Mouse (Mus musculus) kidney, embryonic 15.5 days (tissue): ENCODE measurements at regions not wholly inside any gene's neighbourhood (a gene's known extent, or its start where the extent isn't known, plus 50 kb on each side); places are given as distances from the start of the nearest gene placed in this dataset.
"Not testable (repeated sequence)": the region's sequence is repeated elsewhere in the genome, so short reads cannot be mapped to it uniquely, and the experiment has no call there.

Source experiments
- ATAC-seq: fragments of 200-750 bp; cut with Nextera tagmentation; replicated peaks from 2 replicates; pipeline ENCODE4 v1.8.0; 2017; ENCODE audit warnings: moderate TSS enrichment; ENCODE audit not compliant: low FRiP score
- H3K27ac ChIP-seq: fragments of 300-500 bp; sonication (generic); 2 replicates; pipeline ENCODE4 v1.5.1; 2015; ENCODE audit warnings: mild to moderate bottlenecking, inconsistent platforms
- H3K27me3 ChIP-seq: fragments of 300-500 bp; sonication (generic); 2 replicates; pipeline ENCODE4 v1.6.1; 2015; ENCODE audit warnings: inconsistent platforms
- H3K36me3 ChIP-seq: fragments of 300-500 bp; sonication (generic); 2 replicates; pipeline ENCODE4 v1.6.1; 2015; ENCODE audit warnings: inconsistent platforms
- H3K4me1 ChIP-seq: fragments of 300-500 bp; sonication (generic); 2 replicates; pipeline ENCODE4 v1.6.1; 2015; ENCODE audit warnings: inconsistent platforms
- H3K4me2 ChIP-seq: fragments of 300-500 bp; sonication (generic); 2 replicates; pipeline ENCODE4 v1.6.1; 2015; ENCODE audit warnings: moderate library complexity, mild to moderate bottlenecking, inconsistent platforms
- H3K4me3 ChIP-seq: fragments of 300-500 bp; sonication (generic); replicated peaks from 2 replicates; pipeline ENCODE4 v1.5.1; 2015; ENCODE audit warnings: mild to moderate bottlenecking, inconsistent platforms
- H3K9ac ChIP-seq: fragments of 300-500 bp; sonication (generic); 2 replicates; pipeline ENCODE4 v1.6.1; 2015; ENCODE audit warnings: mild to moderate bottlenecking, inconsistent platforms
- H3K9me3 ChIP-seq: fragments of 300-500 bp; sonication (generic); replicated peaks from 2 replicates; pipeline ENCODE4 v1.6.1; 2016; ENCODE audit warnings: inconsistent platforms
- WGBS: fragments of 180-500 bp; shearing (Covaris S2); methylation state at CpG from one replicate; pipeline ENCODE4 v1.1.7; 2015; ENCODE audit warnings: mixed read lengths; 5-methylcytosine and 5-hydroxymethylcytosine counted together

DNA sequence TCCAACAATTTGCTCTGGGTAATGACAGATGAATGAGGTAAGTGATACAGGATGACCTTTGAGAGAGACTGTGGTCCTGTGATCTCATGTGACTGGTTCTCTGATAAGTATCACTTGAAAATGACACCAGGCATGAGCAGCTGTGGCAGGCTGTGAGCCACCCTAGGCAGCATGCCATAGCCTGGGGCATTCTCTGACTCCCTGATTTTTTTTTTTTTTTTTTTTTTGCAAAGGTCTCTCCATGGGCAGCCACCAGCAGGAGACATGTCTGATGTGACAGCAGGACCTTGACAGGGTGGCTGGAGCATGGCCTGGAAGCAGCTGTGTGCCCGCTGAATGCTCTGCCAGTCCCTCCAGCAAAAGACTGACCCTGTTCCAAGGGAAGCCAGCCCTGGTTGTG is 116.4 kb upstream of the Vldlr start:
- H3K36me3 ChIP-seq = no peaks in the 10 kb centered on the region
- H3K4me1 ChIP-seq = no peaks in the 10 kb centered on the region
- H3K9me3 ChIP-seq = no peaks in the 10 kb centered on the region
- H3K9ac ChIP-seq = no peak overlapping the region
- H3K27ac ChIP-seq = no peak overlapping the region
- WGBS = 94% methylated on average over 1 of the region's 1 CpGs
- no peaks in the 10 kb centered on the region for H3K27me3 ChIP-seq
- no peak overlapping the region for H3K4me2 ChIP-seq
- no peak overlapping the region for H3K4me3 ChIP-seq
- ATAC-seq = no peak

DNA sequence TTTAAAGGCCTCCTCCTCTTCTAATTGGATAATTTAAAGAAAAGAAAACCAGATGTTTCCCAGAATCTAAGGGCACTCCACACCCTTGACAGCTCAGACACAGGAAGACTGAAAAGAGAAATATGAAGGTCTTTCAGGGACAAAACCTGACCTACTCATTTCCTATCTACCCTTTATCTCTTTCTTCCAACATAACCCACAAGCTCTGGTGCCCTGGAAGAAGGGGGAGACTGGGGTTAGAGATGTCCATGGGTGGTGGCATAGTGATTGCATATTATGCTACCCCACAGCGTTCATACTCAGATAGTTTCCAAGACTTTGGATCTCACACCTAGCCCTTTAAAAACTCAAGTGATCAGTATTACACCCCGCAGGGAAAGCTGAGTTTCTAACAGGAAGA is 105.8 kb upstream of the Vldlr start:
- WGBS = 85% methylated on average over 2 of the region's 2 CpGs
- Histone ChIP-seq H3K9ac (no peak overlapping the region), H3K4me2 (no peak overlapping the region), H3K36me3 (no peaks in the 10 kb centered on the region), H3K27me3 (no peaks in the 10 kb centered on the region), H3K4me3 (no peak overlapping the region), H3K9me3 (no peaks in the 10 kb centered on the region), H3K27ac (no peak overlapping the region), H3K4me1 (no peaks in the 10 kb centered on the region)
- ATAC-seq = no peak

GRCm38 (mm10) chr19:27120876-27121275 is 95.4 kb upstream of the Vldlr start:
- Histone ChIP-seq H3K4me1 (peaks cover 7% of the 10 kb centered on the region; the same call in 1 of the 2 replicates), H3K36me3 (no peaks in the 10 kb centered on the region), H3K27me3 (no peaks in the 10 kb centered on the region), H3K9ac (no peak overlapping the region), H3K9me3 (no peaks in the 10 kb centered on the region), H3K27ac (no peak overlapping the region), H3K4me3 (no peak overlapping the region), H3K4me2 (no peak overlapping the region)
- 68% methylated on average over 5 of the region's 5 CpGs for WGBS
- ATAC-seq = no peak

GRCm38 (mm10) chr19:27122348-27122747 is 93.9 kb upstream of the Vldlr start:
- H3K9ac ChIP-seq = no peak overlapping the region
- 91% methylated on average over 5 of the region's 5 CpGs for WGBS
- H3K27me3 ChIP-seq = no peaks in the 10 kb centered on the region
- peaks cover 7% of the 10 kb centered on the region; the same call in 1 of the 2 replicates for H3K4me1 ChIP-seq
- H3K4me2 ChIP-seq = no peak overlapping the region
- H3K27ac ChIP-seq = no peak overlapping the region
- no peaks in the 10 kb centered on the region for H3K9me3 ChIP-seq
- no peaks in the 10 kb centered on the region for H3K36me3 ChIP-seq
- no peak overlapping the region for H3K4me3 ChIP-seq
- no peak for ATAC-seq

DNA sequence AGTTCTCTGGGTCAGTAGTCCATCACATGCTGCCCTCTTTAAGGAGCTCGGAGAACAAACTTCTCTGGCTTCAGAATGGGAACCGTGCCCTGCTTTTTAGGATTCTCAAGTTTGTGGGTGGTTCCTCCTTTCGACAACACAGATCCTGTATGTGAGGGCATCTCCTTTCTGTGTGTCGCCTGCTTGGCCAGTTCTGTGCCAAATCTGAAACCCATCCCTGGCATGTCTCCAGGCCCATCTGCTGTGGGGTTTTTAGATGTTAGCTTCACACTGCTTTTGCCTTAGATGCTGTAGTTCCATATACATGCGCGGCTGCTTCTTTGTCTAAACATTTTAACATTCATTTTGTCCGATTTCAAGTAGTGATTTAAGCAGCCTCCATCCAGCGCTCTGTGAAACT is 93.0 kb upstream of the Vldlr start:
- no peaks in the 10 kb centered on the region for H3K36me3 ChIP-seq
- H3K9me3 ChIP-seq = no peaks in the 10 kb centered on the region
- no peak for ATAC-seq
- H3K27me3 ChIP-seq = no peaks in the 10 kb centered on the region
- H3K4me1 ChIP-seq = peaks cover 7% of the 10 kb centered on the region; the same call in 1 of the 2 replicates
- H3K9ac ChIP-seq = no peak overlapping the region
- no peak overlapping the region for H3K4me2 ChIP-seq
- WGBS = 60% methylated on average over 8 of the region's 8 CpGs
- no peak overlapping the region for H3K4me3 ChIP-seq
- no peak overlapping the region for H3K27ac ChIP-seq

- H3K4me3 ChIP-seq = no peak overlapping the region
- 72% methylated on average over 11 of the region's 11 CpGs for WGBS
- no peaks in the 10 kb centered on the region for H3K36me3 ChIP-seq
- peaks cover 7% of the 10 kb centered on the region; the same call in 1 of the 2 replicates for H3K4me1 ChIP-seq
- ATAC-seq = peak; percentile 36; the same call in 1 of the 2 replicates
- no peak overlapping the region for H3K9ac ChIP-seq
- no peaks in the 10 kb centered on the region for H3K9me3 ChIP-seq
- H3K27ac ChIP-seq = peak overlapping the region; percentile 33; the same call in 1 of the 2 replicates
- no peak overlapping the region for H3K4me2 ChIP-seq
- no peaks in the 10 kb centered on the region for H3K27me3 ChIP-seq
Observed at GRCm38 (mm10) chr19:27123806-27124469, 92.3 kb upstream of the Vldlr start.

DNA sequence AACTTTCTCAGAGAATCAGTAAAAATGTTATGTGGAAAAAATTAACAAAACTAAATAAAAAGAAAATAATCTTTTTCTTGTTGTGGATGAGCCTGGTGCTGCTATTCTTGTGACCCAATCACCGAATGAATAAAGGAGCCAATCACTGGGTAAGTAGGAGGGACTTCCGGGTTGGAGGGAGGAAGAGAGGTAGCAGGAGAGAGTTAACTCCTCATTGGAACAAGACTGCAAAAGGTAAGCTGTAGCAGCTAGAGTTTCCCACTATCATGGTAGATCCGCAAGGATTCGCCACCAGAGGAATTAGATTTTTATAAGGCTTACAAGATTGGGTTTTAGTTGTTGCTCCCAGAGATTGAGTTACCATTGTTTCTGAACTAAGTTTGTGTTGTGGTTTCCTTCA is 87.8 kb upstream of the Vldlr start:
- not testable (repeated sequence) for ATAC-seq, H3K9me3 ChIP-seq, H3K4me2 ChIP-seq, H3K4me3 ChIP-seq, H3K9ac ChIP-seq, H3K4me1 ChIP-seq, H3K27me3 ChIP-seq, H3K27ac ChIP-seq, H3K36me3 ChIP-seq
- 91% methylated on average over 4 of the region's 4 CpGs for WGBS

- Histone ChIP-seq H3K9ac (no peak overlapping the region), H3K4me2 (no peak overlapping the region), H3K9me3 (no peaks in the 10 kb centered on the region), H3K27me3 (no peaks in the 10 kb centered on the region), H3K36me3 (no peaks in the 10 kb centered on the region), H3K4me1 (no peaks in the 10 kb centered on the region), H3K27ac (no peak overlapping the region), H3K4me3 (no peak overlapping the region)
- ATAC-seq = no peak
- 88% methylated on average over 5 of the region's 5 CpGs for WGBS
Observed at GRCm38 (mm10) chr19:27134360-27134759, 81.9 kb upstream of the Vldlr start.

DNA sequence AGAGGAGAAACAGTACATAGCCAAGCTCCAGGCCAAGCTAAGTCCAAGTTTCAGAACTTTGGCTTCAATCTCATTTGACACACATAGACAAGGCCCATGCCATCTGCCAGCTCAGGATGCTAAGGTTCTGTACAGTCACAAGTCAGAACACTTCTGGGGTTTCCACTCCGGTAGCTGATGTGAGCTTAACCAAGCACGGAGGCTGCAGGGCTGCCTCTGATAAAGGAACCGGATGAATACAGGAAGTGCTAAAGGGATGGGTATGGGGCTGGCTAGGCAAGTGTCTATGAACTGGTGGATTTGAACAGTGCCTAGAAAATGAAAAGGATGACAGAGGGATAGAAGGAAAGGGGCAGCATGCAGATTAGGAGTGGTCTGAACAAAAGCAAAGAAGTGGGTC is 75.4 kb upstream of the Vldlr start:
- no peak overlapping the region for H3K4me3 ChIP-seq
- WGBS = 75% methylated on average over 3 of the region's 3 CpGs
- ATAC-seq = no peak
- H3K9me3 ChIP-seq = no peaks in the 10 kb centered on the region
- no peak overlapping the region for H3K4me2 ChIP-seq
- no peak overlapping the region for H3K9ac ChIP-seq
- H3K36me3 ChIP-seq = no peaks in the 10 kb centered on the region
- H3K4me1 ChIP-seq = peaks cover 12% of the 10 kb centered on the region
- no peak overlapping the region for H3K27ac ChIP-seq
- no peaks in the 10 kb centered on the region for H3K27me3 ChIP-seq

DNA sequence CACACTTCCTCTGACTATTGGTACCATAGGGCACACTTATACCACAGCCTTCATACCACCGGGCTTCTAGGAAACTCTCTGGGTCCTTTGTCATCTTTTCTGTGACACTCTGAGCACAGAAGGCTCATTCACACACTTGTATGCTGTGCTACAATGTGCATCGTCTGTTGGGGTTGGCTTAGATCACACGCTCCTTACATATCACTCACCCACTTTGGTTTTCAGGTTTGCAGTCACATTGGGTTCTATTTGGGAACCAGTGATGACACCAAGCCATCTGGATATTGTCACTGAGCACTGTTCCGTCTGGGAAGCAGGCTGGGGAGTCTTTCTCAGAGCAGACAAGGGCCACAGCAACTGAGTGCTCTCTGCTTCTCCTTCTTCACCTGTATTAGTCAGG is 74.1 kb upstream of the Vldlr start:
- H3K27ac ChIP-seq = no peak overlapping the region
- H3K4me3 ChIP-seq = no peak overlapping the region
- H3K9me3 ChIP-seq = no peaks in the 10 kb centered on the region
- H3K27me3 ChIP-seq = no peaks in the 10 kb centered on the region
- peaks cover 16% of the 10 kb centered on the region for H3K4me1 ChIP-seq
- no peaks in the 10 kb centered on the region for H3K36me3 ChIP-seq
- H3K4me2 ChIP-seq = no peak overlapping the region
- WGBS = 93% methylated on average over 4 of the region's 4 CpGs
- no peak for ATAC-seq
- H3K9ac ChIP-seq = no peak overlapping the region

DNA sequence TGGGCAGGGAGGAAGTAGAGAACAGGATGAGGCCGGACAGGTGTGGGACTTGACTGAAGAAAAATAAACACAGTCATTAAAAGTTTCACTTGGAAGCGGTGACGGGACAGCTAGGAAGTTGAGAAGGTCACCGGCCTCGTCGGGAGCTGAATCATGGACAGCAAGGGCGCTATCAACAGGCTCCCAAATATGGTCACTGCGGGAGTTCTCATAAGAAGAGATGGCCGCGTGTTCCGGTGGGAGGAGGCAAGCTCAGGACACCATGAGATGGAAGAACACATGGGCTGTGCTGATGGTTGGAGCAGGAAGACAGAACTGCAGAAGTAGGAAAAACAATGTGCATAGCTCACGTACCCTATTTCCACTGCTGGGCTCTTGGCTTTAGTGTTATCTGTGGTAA is 68.9 kb upstream of the Vldlr start:
- H3K27ac ChIP-seq = no peak overlapping the region
- H3K36me3 ChIP-seq = no peaks in the 10 kb centered on the region
- peaks cover 30% of the 10 kb centered on the region for H3K4me1 ChIP-seq
- no peak overlapping the region for H3K4me3 ChIP-seq
- no peak overlapping the region for H3K9ac ChIP-seq
- no peaks in the 10 kb centered on the region for H3K9me3 ChIP-seq
- no peak for ATAC-seq
- WGBS = 45% methylated on average over 12 of the region's 12 CpGs
- no peaks in the 10 kb centered on the region for H3K27me3 ChIP-seq
- H3K4me2 ChIP-seq = no peak overlapping the region

- Histone ChIP-seq H3K4me1 (peaks cover 30% of the 10 kb centered on the region), H3K27ac (peak overlapping the region; percentile 28; the same call in 1 of the 2 replicates), H3K9me3 (no peaks in the 10 kb centered on the region), H3K27me3 (no peaks in the 10 kb centered on the region), H3K9ac (no peak overlapping the region), H3K4me2 (no peak overlapping the region), H3K4me3 (no peak overlapping the region), H3K36me3 (no peaks in the 10 kb centered on the region)
- WGBS = 43% methylated on average over 5 of the region's 5 CpGs
- peak; percentile 33; the same call in 1 of the 2 replicates for ATAC-seq
Observed at GRCm38 (mm10) chr19:27148330-27148729, 68.0 kb upstream of the Vldlr start.

DNA sequence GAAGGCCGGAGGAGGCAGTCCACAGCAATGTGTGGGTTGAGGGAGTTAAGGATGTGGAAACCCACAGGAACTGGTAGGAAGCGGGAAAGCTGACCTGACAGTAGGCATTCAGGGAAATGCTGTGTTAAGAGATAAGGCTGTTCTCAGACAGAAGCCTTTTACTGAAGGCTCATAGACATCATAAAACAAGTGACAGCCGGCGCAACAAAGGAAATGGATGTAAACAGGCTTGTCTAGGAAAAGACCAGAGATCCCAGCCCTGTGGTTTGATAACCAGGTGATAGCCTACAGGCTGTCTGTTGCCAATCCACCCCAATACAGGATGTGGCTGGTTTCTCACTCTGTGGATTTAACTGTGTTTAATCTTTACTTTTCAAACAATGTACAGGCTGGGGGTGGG is 66.7 kb upstream of the Vldlr start:
- no peaks in the 10 kb centered on the region for H3K36me3 ChIP-seq
- peak overlapping the region; percentile 60; the same call in 1 of the 2 replicates for H3K27ac ChIP-seq
- H3K4me1 ChIP-seq = peaks cover 19% of the 10 kb centered on the region
- WGBS = 59% methylated on average over 4 of the region's 4 CpGs
- no peak overlapping the region for H3K4me2 ChIP-seq
- no peaks in the 10 kb centered on the region for H3K27me3 ChIP-seq
- no peak overlapping the region for H3K4me3 ChIP-seq
- no peak overlapping the region for H3K9ac ChIP-seq
- no peaks in the 10 kb centered on the region for H3K9me3 ChIP-seq
- ATAC-seq = no peak; the same call in 1 of the 2 replicates
